Mouse (Mus musculus): ENCODE results near the gene Vps39.

- TF ChIP-seq CTCF (IDR thresholded peaks at IDR 0.05; ENCODE audit: low read depth, low read length): no peak
- no peak for TF ChIP-seq POLR2A (IDR thresholded peaks at IDR 0.05; ENCODE audit: borderline replicate concordance, low read depth, low read length)
Measured at GRCm38 (mm10) chr2:120281221-120281620, 71.7 kb downstream of the Vps39 start.
